Mouse (Mus musculus): Measurements from ENCODE around the gene Gigyf1.

DNA sequence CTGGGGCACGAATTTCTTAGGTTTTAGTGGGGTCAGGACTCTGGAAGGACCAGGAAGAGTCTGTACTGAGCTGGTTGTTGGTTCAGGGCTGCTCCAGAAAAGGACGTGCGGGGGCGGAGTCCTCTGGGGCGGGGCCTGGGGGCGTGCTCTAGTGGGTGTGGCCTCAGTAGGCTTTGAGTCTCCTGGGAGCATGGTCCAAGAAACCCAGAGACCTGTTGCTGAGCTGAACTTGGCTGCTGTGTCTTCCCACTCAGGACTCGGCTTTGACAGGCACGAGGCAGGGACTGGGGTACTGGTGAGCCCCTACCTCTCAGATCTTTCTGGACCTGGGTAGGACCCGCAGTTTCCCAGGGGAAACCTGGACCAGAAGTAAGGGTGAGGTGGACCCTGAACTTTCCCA lies 51.3 kb downstream of the Gigyf1 start, which contains the start of gene Tfr2:
- TF ChIP-seq CTCF (conservative IDR thresholded peaks at IDR 0.05 in 1 of 2, IDR thresholded peaks at IDR 0.05 in 1 of 2; ENCODE audit: low read depth in 2 of 2, low read length in 2 of 2) (no peak), CHD2 (IDR thresholded peaks at IDR 0.05; ENCODE audit: low read length) (no peak), USF2 (conservative IDR thresholded peaks at IDR 0.05; ENCODE audit: low read depth, low read length) (no peak), ELF1 (IDR thresholded peaks at IDR 0.05; ENCODE audit: low read depth, low read length) (no peak), POLR2A (IDR thresholded peaks at IDR 0.05; ENCODE audit: low read depth, low read length) (peak; percentile 49), SMC3 (IDR thresholded peaks at IDR 0.05; ENCODE audit: low read depth, low read length) (no peak), MAX (IDR thresholded peaks at IDR 0.05; ENCODE audit: low read length) (0 out of 2 replicates have a peak, but pooled peaks have one; percentile 44), RCOR1 (conservative IDR thresholded peaks at IDR 0.05; ENCODE audit: low read depth, low read length) (no peak), ZNF384 (IDR thresholded peaks at IDR 0.05; ENCODE audit: low read depth, low read length) (no peak)
